Mouse (Mus musculus): ENCODE measurements around the gene Mettl8. TPM values are rescaled to one million over a fixed set of nuclear protein-coding genes. Genes with fewer than 3 reads are reported as not detected.

Gene Mettl8
- polyA plus RNA-seq, 1 experiment = 1.4 TPM

DNA sequence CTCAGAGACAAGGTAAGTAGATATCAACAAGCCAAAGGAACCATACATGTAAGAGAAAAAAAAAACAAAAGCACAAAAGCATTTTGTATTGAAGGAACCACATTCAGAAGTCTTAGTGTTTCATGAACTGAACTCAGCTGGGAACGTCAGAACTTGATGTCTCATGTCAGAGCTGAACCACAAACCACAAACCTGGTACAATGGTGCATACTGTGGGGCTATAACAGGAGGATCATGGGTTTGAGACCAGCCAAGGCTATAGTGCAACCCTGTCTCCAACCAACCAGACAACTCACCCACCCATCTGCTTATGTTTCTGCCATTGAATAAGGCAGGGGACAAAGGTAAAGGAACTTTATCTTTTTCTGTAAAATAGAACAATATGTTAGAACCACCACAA lies 88.2 kb downstream of the Mettl8 start:
- H3K36me3 ChIP-seq (ENCODE audit: control insufficient read depth, insufficient read depth, low read length) = peaks cover 3% of the 10 kb centered on the region
- TF ChIP-seq CTCF (IDR thresholded peaks at IDR 0.05; ENCODE audit: extremely low read depth, insufficient read length, insufficient replicate concordance, low read depth, low read length) = no peak
- no peak for TF ChIP-seq POLR2A (IDR thresholded peaks at IDR 0.05; ENCODE audit: low read depth, low read length)
- WGBS = 70% methylated on average over 1 of the region's 1 CpGs
- H3K27me3 ChIP-seq (ENCODE audit: control insufficient read depth, insufficient read depth, low read length) = no peaks in the 10 kb centered on the region
- H3K4me3 ChIP-seq (ENCODE audit: low read depth, low read length) = no peak overlapping the region
- H3K4me1 ChIP-seq (ENCODE audit: control insufficient read depth, insufficient read depth, insufficient read length, low read length) = no peaks in the 10 kb centered on the region
- H3K27ac ChIP-seq (ENCODE audit: insufficient read depth, low read depth, low read length) = no peak overlapping the region

DNA sequence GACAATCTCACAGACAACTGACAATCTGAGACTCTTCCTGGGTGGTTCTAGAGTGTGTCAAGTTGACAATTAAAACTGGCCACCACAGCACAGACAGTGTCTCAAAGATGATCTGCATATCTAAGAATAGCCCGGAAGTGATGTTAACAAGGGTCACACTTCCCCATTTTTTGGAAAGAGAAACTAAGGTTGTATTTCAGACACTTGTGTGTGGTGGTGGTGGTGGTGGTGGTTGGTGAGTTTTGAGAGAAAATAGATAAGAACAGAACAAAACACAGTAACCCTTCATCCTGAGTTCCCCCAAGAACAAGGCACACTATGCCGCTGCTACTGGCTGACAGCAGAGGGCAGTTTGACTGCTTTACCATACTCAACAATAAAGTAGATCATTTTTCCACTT lies 90.6 kb downstream of the Mettl8 start:
- Histone ChIP-seq H3K4me1 (ENCODE audit: control insufficient read depth, insufficient read depth, insufficient read length, low read length) (no peaks in the 10 kb centered on the region), H3K27ac (ENCODE audit: insufficient read depth, low read depth, low read length) (peak overlapping the region; percentile 83), H3K27me3 (ENCODE audit: control insufficient read depth, insufficient read depth, low read length) (no peaks in the 10 kb centered on the region), H3K36me3 (ENCODE audit: control insufficient read depth, insufficient read depth, low read length) (peaks cover 3% of the 10 kb centered on the region), H3K4me3 (ENCODE audit: low read depth, low read length) (no peak overlapping the region)
- TF ChIP-seq CTCF (IDR thresholded peaks at IDR 0.05; ENCODE audit: extremely low read depth, insufficient read length, insufficient replicate concordance, low read depth, low read length) = no peak
- TF ChIP-seq POLR2A (IDR thresholded peaks at IDR 0.05; ENCODE audit: low read depth, low read length) = no peak
- WGBS = 85% methylated on average over 2 of the region's 2 CpGs

DNA sequence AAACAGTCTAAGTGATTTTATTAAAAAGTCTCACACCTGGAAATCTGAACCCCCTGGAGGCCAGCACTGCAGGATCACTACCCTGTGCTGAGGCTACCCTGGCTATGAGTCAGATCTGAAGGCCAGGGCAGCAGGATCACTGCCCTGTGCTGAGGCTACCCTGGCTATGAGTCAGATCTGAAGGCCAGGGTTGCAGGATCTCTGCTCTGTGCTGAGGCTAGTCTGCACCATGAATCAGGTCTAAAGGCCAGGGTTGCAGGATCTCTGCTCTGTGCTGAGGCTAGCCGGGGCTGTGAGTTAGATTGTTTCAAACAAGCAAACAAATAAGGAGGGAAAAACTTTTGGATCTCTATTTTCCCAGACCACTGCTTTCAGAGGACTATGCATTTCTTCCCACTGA lies 92.5 kb downstream of the Mettl8 start:
- no peak overlapping the region for H3K4me3 ChIP-seq (ENCODE audit: low read depth, low read length)
- no peaks in the 10 kb centered on the region for H3K4me1 ChIP-seq (ENCODE audit: control insufficient read depth, insufficient read depth, insufficient read length, low read length)
- no peak for TF ChIP-seq POLR2A (IDR thresholded peaks at IDR 0.05; ENCODE audit: low read depth, low read length)
- TF ChIP-seq CTCF (IDR thresholded peaks at IDR 0.05; ENCODE audit: extremely low read depth, insufficient read length, insufficient replicate concordance, low read depth, low read length) = no peak
- H3K27me3 ChIP-seq (ENCODE audit: control insufficient read depth, insufficient read depth, low read length) = no peaks in the 10 kb centered on the region
- H3K36me3 ChIP-seq (ENCODE audit: control insufficient read depth, insufficient read depth, low read length) = peaks cover 3% of the 10 kb centered on the region
- 71% methylated on average over 1 of the region's 1 CpGs for WGBS
- no peak overlapping the region for H3K27ac ChIP-seq (ENCODE audit: insufficient read depth, low read depth, low read length)

DNA sequence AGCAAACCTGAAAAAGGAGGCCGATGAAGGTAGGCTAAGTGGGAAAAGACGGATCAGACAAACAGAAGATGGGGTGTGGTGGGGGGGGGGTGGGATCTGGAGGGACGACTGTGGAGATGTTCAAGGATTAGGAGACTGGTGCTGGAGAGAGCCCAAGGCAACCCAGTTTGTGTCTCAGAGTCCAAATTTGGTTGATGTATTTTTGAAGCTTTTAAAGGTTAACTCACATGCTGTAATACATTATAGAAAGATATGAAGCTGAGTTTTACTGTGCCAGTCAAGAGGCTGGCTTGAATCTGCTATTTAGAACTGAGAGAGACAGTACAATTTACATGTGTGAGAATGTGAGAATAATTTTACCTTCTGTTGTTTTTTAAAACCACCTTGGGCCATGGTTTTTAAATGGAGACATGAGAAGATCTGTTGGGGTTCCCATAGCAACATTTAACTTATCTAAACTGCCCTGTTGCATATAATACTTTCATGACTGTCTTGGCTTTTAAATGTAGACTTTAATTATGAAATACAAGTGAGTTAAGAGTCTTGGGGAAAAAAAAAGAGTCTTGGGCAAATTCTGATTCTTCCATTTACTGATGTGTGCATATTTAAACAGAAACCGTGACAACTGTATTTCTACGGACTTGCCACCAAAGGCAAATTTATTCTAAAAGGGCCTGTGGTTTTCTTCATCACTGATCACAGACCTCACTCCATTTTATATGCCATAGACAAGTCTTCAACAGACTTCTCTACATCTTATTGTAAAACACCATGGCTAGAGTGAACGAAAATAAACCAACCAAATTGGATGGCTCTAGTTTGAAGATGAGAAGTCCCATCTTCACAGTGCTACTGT lies 94.1 kb downstream of the Mettl8 start:
- Histone ChIP-seq H3K4me3 (ENCODE audit: low read depth, low read length) (no peak overlapping the region), H3K4me1 (ENCODE audit: control insufficient read depth, insufficient read depth, insufficient read length, low read length) (no peaks in the 10 kb centered on the region), H3K27me3 (ENCODE audit: control insufficient read depth, insufficient read depth, low read length) (no peaks in the 10 kb centered on the region), H3K27ac (ENCODE audit: insufficient read depth, low read depth, low read length) (no peak overlapping the region), H3K36me3 (ENCODE audit: control insufficient read depth, insufficient read depth, low read length) (peaks cover 3% of the 10 kb centered on the region)
- 82% methylated on average over 6 of the region's 6 CpGs for WGBS
- TF ChIP-seq POLR2A (IDR thresholded peaks at IDR 0.05; ENCODE audit: low read depth, low read length) (no peak), CTCF (IDR thresholded peaks at IDR 0.05; ENCODE audit: extremely low read depth, insufficient read length, insufficient replicate concordance, low read depth, low read length) (no peak)

DNA sequence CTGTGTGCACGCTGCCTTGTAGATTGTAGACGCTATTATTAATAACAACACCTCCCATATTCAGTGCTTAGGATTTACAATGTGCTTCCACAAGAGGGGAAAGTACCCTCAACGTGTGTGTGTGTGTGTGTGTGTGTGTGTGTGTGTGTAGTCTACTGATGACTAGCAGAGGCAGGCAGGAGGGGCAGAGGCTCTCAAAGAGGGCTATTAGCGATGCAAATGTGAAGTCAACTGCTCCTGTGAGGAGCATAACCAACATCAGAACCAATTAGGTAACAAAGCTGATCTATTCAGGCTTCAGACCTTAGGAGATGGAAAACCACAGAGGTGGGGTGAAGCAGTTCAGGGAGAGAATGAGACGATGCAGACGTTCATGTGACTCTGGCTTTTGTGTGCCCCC lies 95.3 kb downstream of the Mettl8 start:
- H3K4me1 ChIP-seq (ENCODE audit: control insufficient read depth, insufficient read depth, insufficient read length, low read length) = no peaks in the 10 kb centered on the region
- no peak for TF ChIP-seq POLR2A (IDR thresholded peaks at IDR 0.05; ENCODE audit: low read depth, low read length)
- no peak for TF ChIP-seq CTCF (IDR thresholded peaks at IDR 0.05; ENCODE audit: extremely low read depth, insufficient read length, insufficient replicate concordance, low read depth, low read length)
- H3K36me3 ChIP-seq (ENCODE audit: control insufficient read depth, insufficient read depth, low read length) = no peaks in the 10 kb centered on the region
- H3K27ac ChIP-seq (ENCODE audit: insufficient read depth, low read depth, low read length) = no peak overlapping the region
- 85% methylated on average over 6 of the region's 6 CpGs for WGBS
- H3K27me3 ChIP-seq (ENCODE audit: control insufficient read depth, insufficient read depth, low read length) = no peaks in the 10 kb centered on the region
- H3K4me3 ChIP-seq (ENCODE audit: low read depth, low read length) = no peak overlapping the region

DNA sequence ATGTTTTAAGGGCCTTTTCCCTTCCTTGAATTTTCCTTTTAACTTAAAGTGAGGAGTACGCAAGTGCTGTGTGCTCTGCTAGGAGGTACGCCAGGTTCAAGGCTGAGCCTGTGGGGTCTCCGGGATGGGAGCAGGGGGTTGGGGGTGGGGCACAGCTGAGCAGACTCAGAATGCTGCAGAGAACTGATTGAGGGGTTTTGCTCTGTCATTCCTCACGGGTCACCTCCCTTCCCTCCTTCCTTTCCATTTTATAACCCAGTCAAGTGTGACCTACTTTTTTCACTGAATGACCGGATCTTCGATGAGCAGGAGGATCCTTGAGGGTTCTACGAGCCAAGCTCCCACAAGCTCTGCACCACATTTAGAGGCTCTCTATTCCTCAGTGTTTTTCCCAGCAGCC lies 96.0 kb downstream of the Mettl8 start:
- H3K4me3 ChIP-seq (ENCODE audit: low read depth, low read length) = no peak overlapping the region
- WGBS = 77% methylated on average over 7 of the region's 7 CpGs

DNA sequence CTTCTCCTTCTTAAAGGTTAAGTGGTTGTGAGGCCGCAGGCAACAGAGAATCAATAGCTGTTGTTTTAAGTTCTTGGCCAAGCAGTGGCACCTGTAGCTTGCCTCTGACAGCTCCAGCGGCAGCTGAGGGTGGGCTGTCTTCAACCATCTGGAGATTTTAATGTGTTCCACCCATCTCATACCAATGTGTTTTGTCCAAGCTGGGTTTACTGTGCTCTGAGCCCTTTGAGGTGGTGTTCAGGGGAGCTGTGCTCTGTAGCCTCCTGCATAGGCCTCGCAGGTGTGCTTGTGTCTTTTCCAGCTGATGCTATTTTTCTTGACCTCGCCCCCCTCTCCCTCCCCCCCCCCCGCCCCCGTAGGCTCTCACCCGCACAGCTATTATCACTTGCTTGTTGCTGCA lies 96.8 kb downstream of the Mettl8 start:
- Histone ChIP-seq H3K4me3 (ENCODE audit: low read depth, low read length) (no peak overlapping the region), H3K36me3 (ENCODE audit: control insufficient read depth, insufficient read depth, low read length) (no peaks in the 10 kb centered on the region), H3K27ac (ENCODE audit: insufficient read depth, low read depth, low read length) (no peak overlapping the region), H3K4me1 (ENCODE audit: control insufficient read depth, insufficient read depth, insufficient read length, low read length) (no peaks in the 10 kb centered on the region), H3K27me3 (ENCODE audit: control insufficient read depth, insufficient read depth, low read length) (no peaks in the 10 kb centered on the region)
- WGBS = 84% methylated on average over 7 of the region's 7 CpGs
- TF ChIP-seq CTCF (IDR thresholded peaks at IDR 0.05; ENCODE audit: extremely low read depth, insufficient read length, insufficient replicate concordance, low read depth, low read length) (no peak), POLR2A (IDR thresholded peaks at IDR 0.05; ENCODE audit: low read depth, low read length) (no peak)

More for the DNA sequence above, 96.0 kb downstream of the Mettl8 start:
- Histone ChIP-seq H3K27ac (ENCODE audit: insufficient read depth, low read depth, low read length) (no peak overlapping the region), H3K36me3 (ENCODE audit: control insufficient read depth, insufficient read depth, low read length) (no peaks in the 10 kb centered on the region), H3K27me3 (ENCODE audit: control insufficient read depth, insufficient read depth, low read length) (no peaks in the 10 kb centered on the region), H3K4me1 (ENCODE audit: control insufficient read depth, insufficient read depth, insufficient read length, low read length) (no peaks in the 10 kb centered on the region)
- TF ChIP-seq POLR2A (IDR thresholded peaks at IDR 0.05; ENCODE audit: low read depth, low read length) (no peak), CTCF (IDR thresholded peaks at IDR 0.05; ENCODE audit: extremely low read depth, insufficient read length, insufficient replicate concordance, low read depth, low read length) (no peak)

All from small intestine, adult 2 months (tissue).